Mouse (Mus musculus): ENCODE data around the gene Piga. TPM values are rescaled to one million over a fixed set of nuclear protein-coding genes. Genes with fewer than 3 reads are reported as not detected.

The Piga gene
- total RNA-seq (2012; rRNA removed) (9.2 and 10.0 TPM in 2 replicates), total RNA-seq (2014; rRNA removed) (17.8 and 18.5 TPM in 2 replicates), polyA plus RNA-seq (2012; ENCODE audit: insufficient read length, low read depth) (13.0 and 14.7 TPM in 2 replicates)

DNA sequence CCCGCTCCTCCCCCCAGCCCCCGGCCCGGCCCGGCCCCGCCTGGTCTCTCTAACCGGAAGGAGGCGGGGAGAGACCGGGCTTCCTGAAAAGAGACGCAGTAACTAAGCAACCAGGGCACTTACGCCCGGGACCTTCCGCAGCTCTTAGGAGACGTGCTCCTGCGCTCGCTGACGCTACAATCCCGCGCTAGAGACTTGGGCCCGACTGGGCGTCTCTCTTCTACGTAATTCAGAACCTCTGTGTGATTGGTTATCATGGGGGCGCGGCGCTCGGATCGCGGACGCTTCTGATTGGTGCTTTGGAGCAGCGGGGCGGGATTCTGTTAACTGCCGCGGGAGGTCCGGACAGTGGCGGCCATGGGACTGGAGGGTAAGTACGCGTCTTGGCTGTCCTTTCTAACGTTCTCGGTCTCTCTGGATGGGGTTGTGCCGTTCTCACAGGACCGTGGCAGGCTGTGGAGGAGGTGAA, at the start of gene Piga:
Piga (plus strand) TSS at position 317 of the 469 bp plus-strand sequence.
- Histone ChIP-seq H3K36me3 (replicated peaks in 1 of 2; ENCODE audit: control insufficient read depth in 1 of 2, insufficient read depth in 1 of 2, low read length in 1 of 2) (peaks cover 7 to 16% of the 10 kb centered on the region in 2 experiments), H3K9ac (ENCODE audit: insufficient read depth, low read depth) (peak within 1 kb of the TSS; percentile 92), H3K4me1 (ENCODE audit: control insufficient read depth in 1 of 2, insufficient read depth in 2 of 2) (peaks cover 0 to 15% of the 10 kb centered on the region in 2 experiments; a peak in 1 of 4 replicates), H3K79me2 (replicated peaks; ENCODE audit: control insufficient read depth, extremely low read depth, insufficient read depth, poor library complexity, severe bottlenecking) (peaks cover 10% of the 10 kb centered on the region; the same call in 1 of the 2 replicates), H3K4me3 (replicated peaks in 1 of 3; ENCODE audit: low read depth in 2 of 3, low read length in 2 of 3, poor library complexity in 1 of 3) (peak within 1 kb of the TSS; percentile 68 to 77 (median 77)), H3K4me2 (ENCODE audit: insufficient read depth, low read depth, poor library complexity, severe bottlenecking) (peak within 1 kb of the TSS; percentile 62; the same call in 1 of the 2 replicates), H3K27ac (ENCODE audit: insufficient read depth, low read depth) (no peak within 1 kb of the TSS), H3K27me3 (replicated peaks) (no peaks in the 10 kb centered on the region), H3K9me3 (replicated peaks; ENCODE audit: low read length) (no peaks in the 10 kb centered on the region)
- peak; percentile 93 for DNase-seq (ENCODE audit: extremely low read depth)
- TF ChIP-seq HCFC1 (IDR thresholded peaks at IDR 0.05; ENCODE audit: low read depth, low read length), result peak; percentile 69
- peak; percentile 80 for TF ChIP-seq POLR2A (IDR thresholded peaks at IDR 0.05; ENCODE audit: low read depth, low read length)
- TF ChIP-seq MYC (IDR thresholded peaks at IDR 0.05; ENCODE audit: low read depth, low read length), result no peak
- TF ChIP-seq NELFE (IDR thresholded peaks at IDR 0.05; ENCODE audit: low read depth, low read length), result peak; percentile 68; the same call in 1 of the 2 replicates
- TF ChIP-seq ELF1 (IDR thresholded peaks at IDR 0.05; ENCODE audit: low read depth, low read length), result peak; percentile 78
- TF ChIP-seq USF2 (conservative IDR thresholded peaks at IDR 0.05; ENCODE audit: low read depth, low read length), result no peak
- no peak for TF ChIP-seq SMC3 (IDR thresholded peaks at IDR 0.05; ENCODE audit: low read depth, low read length)
- TF ChIP-seq NRF1 (IDR thresholded peaks at IDR 0.05; ENCODE audit: low read depth, low read length), result peak; percentile 52
- peak; percentile 53; the same call in 1 of the 2 replicates for TF ChIP-seq SIN3A (IDR thresholded peaks at IDR 0.05; ENCODE audit: low read length)
- TF ChIP-seq MAX (IDR thresholded peaks at IDR 0.05; ENCODE audit: low read length), result no peak
- TF ChIP-seq MXI1 (IDR thresholded peaks at IDR 0.05; ENCODE audit: low read depth, low read length), result peak; percentile 63; the same call in 1 of the 2 replicates
- dilution Hi-C loops (cut with MboI; ENCODE audit: extremely low pct_ligation_motif_present, extremely low pct_unique_long_range_greater_than_20kb, low sequenced_read_pairs) (no loop called here), in situ Hi-C loops (cut with MboI; ENCODE audit: low pct_ligation_motif_present, low pct_unique_long_range_greater_than_20kb, low sequenced_read_pairs) (no loop called here)

DNA sequence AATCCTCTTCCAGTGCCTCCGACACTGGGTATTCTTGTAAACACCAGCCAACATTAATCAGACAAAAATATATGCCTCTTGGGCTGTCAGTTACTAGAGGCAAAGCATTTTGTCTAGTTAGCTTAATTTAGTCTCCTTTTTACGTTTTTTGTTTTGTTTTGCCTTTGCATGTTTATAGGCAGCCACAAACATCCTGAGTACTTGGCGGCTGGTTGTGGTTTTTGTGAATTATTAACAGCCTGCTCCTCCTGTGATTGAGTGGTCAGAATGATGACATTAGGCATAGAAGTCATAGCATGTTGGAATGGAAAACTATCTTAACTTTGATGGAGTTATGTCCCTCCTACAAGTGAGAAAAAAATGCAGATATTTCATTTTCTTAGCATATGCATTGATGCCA, 49.0 kb upstream of the Piga start:
- in situ Hi-C loops (cut with MboI; ENCODE audit: low pct_ligation_motif_present, low pct_unique_long_range_greater_than_20kb, low sequenced_read_pairs), result no loop called here
- H3K27me3 ChIP-seq (replicated peaks), result no peaks in the 10 kb centered on the region
- DNase-seq (ENCODE audit: extremely low read depth), result no peak
- H3K79me2 ChIP-seq (replicated peaks; ENCODE audit: control insufficient read depth, extremely low read depth, insufficient read depth, poor library complexity, severe bottlenecking), result no peaks in the 10 kb centered on the region
- no peaks in the 10 kb centered on the region for H3K4me1 ChIP-seq (ENCODE audit: control insufficient read depth in 1 of 2, insufficient read depth in 2 of 2)
- TF ChIP-seq IRF4 (IDR thresholded peaks at IDR 0.05; ENCODE audit: low read depth, low read length), result no peak
- no peak for TF ChIP-seq RCOR1 (conservative IDR thresholded peaks at IDR 0.05; ENCODE audit: low read depth, low read length)
- TF ChIP-seq POLR2A (IDR thresholded peaks at IDR 0.05; ENCODE audit: low read depth, low read length), result no peak
- no peak for TF ChIP-seq CHD2 (IDR thresholded peaks at IDR 0.05; ENCODE audit: low read length)
- no peak for TF ChIP-seq HCFC1 (IDR thresholded peaks at IDR 0.05; ENCODE audit: low read depth, low read length)
- no peak for TF ChIP-seq NRF1 (IDR thresholded peaks at IDR 0.05; ENCODE audit: low read depth, low read length)
- no peak for TF ChIP-seq MAFK (IDR thresholded peaks at IDR 0.05; ENCODE audit: insufficient replicate concordance, low read length)
- TF ChIP-seq JUND (conservative IDR thresholded peaks at IDR 0.05; ENCODE audit: low read depth, low read length), result no peak
- TF ChIP-seq TBP (conservative IDR thresholded peaks at IDR 0.05; ENCODE audit: low read depth, low read length), result no peak
- no peak for TF ChIP-seq TCF12 (IDR thresholded peaks at IDR 0.05; ENCODE audit: low read depth, low read length)
- no peak for TF ChIP-seq E2F4 (IDR thresholded peaks at IDR 0.05; ENCODE audit: insufficient replicate concordance, low read depth, low read length)
- no peak for TF ChIP-seq BHLHE40 (IDR thresholded peaks at IDR 0.05; ENCODE audit: low read depth, low read length)
- H3K36me3 ChIP-seq (replicated peaks in 1 of 2; ENCODE audit: control insufficient read depth in 1 of 2, insufficient read depth in 1 of 2, low read length in 1 of 2), result no peaks in the 10 kb centered on the region
- no peak overlapping the region for H3K9ac ChIP-seq (ENCODE audit: insufficient read depth, low read depth)
- no peak overlapping the region for H3K4me3 ChIP-seq (replicated peaks in 1 of 3; ENCODE audit: low read depth in 2 of 3, low read length in 2 of 3, poor library complexity in 1 of 3)
- no peaks in the 10 kb centered on the region for H3K9me3 ChIP-seq (replicated peaks; ENCODE audit: low read length)
- dilution Hi-C loops (cut with MboI; ENCODE audit: extremely low pct_ligation_motif_present, extremely low pct_unique_long_range_greater_than_20kb, low sequenced_read_pairs), result no loop called here
- H3K27ac ChIP-seq (ENCODE audit: insufficient read depth, low read depth), result no peak overlapping the region
- H3K4me2 ChIP-seq (ENCODE audit: insufficient read depth, low read depth, poor library complexity, severe bottlenecking), result no peak overlapping the region

Data from CH12.LX (cell line).